Mouse (Mus musculus) myocyte (in vitro differentiated cells): ENCODE results near the gene Sh3rf3. TPM values are rescaled to one million over a fixed set of nuclear protein-coding genes. Genes with fewer than 3 reads are reported as not detected.
A peak's percentile ranks its signal among the peaks of the same experiment; 100 is the strongest.

Source experiments
- H3K27me3 ChIP-seq: one replicate; pipeline ENCODE4 v1.6.1; 2011; ENCODE audit not compliant: control insufficient read depth, insufficient read depth, insufficient read length
- H3K36me3 ChIP-seq: one replicate; pipeline ENCODE4 v1.6.1; 2011; ENCODE audit not compliant: control insufficient read depth, insufficient read depth
- H3K4me2 ChIP-seq: one replicate; pipeline ENCODE4 v1.6.1; 2011; ENCODE audit warnings: low read depth, control low read depth
- H3K4me3 ChIP-seq: one replicate; pipeline ENCODE4 v1.5.1; 2011; ENCODE audit warnings: mild to moderate bottlenecking, control low read depth, moderate library complexity
- H3K79me2 ChIP-seq: one replicate; pipeline ENCODE4 v1.6.1; 2011; ENCODE audit not compliant: control insufficient read depth, insufficient read depth
- H3ac ChIP-seq: one replicate; pipeline ENCODE4 v1.6.1; 2011; ENCODE audit not compliant: control insufficient read depth, insufficient read length
- CEBPB ChIP-seq: IDR thresholded peaks from 2 replicates; pipeline ENCODE4 v1.6.1; 2011; ENCODE audit warnings: mild to moderate bottlenecking, moderate library complexity; ENCODE audit not compliant: poor library complexity, insufficient read depth, severe bottlenecking
- E2F4 ChIP-seq: IDR thresholded peaks from one replicate; pipeline ENCODE4 v1.6.1; 2011; ENCODE audit warnings: mild to moderate bottlenecking, control low read depth, moderate library complexity; ENCODE audit not compliant: insufficient read depth
- MAX ChIP-seq: IDR thresholded peaks from one replicate; pipeline ENCODE4 v1.6.1; 2011; ENCODE audit warnings: low read depth, mild to moderate bottlenecking, control low read depth
- MYOD1 ChIP-seq, 3 experiments: IDR thresholded peaks; one replicate each; pipeline ENCODE4 v1.6.1; 2011; ENCODE audit warnings: control low read depth in 2 of 3, low read depth in 2 of 3, mild to moderate bottlenecking in 2 of 3, moderate library complexity in 1 of 3; ENCODE audit not compliant: insufficient read length in 2 of 3, control insufficient read depth in 1 of 3
- MYOG ChIP-seq, 3 experiments: IDR thresholded peaks; one replicate each; pipeline ENCODE4 v1.6.1; 2011; ENCODE audit warnings: control low read depth in 2 of 3, low read depth in 2 of 3, mild to moderate bottlenecking in 2 of 3; ENCODE audit not compliant: insufficient read length in 2 of 3, control insufficient read depth in 1 of 3, insufficient read depth in 1 of 3
- POLR2A ChIP-seq: IDR thresholded peaks from one replicate; pipeline ENCODE4 v1.6.1; 2011; ENCODE audit warnings: low read depth, mild to moderate bottlenecking, control low read depth, moderate library complexity; ENCODE audit not compliant: insufficient read length
- POLR2AphosphoS2 ChIP-seq: IDR thresholded peaks from one replicate; pipeline ENCODE4 v1.6.1; 2011; ENCODE audit warnings: low read depth, control low read depth; ENCODE audit not compliant: insufficient read length
- REST ChIP-seq: IDR thresholded peaks from one replicate; pipeline ENCODE4 v1.6.1; 2011; ENCODE audit warnings: mild to moderate bottlenecking, control low read depth, moderate library complexity; ENCODE audit not compliant: insufficient read depth, insufficient read length
- SRF ChIP-seq: IDR thresholded peaks from one replicate; pipeline ENCODE4 v1.6.1; 2011; ENCODE audit warnings: low read depth; ENCODE audit not compliant: control insufficient read depth, insufficient read length
- TCF12 ChIP-seq: IDR thresholded peaks from one replicate; pipeline ENCODE4 v1.6.1; 2011; ENCODE audit warnings: mild to moderate bottlenecking, control low read depth; ENCODE audit not compliant: poor library complexity, insufficient read depth, severe bottlenecking
- TCF3 ChIP-seq: IDR thresholded peaks from one replicate; pipeline ENCODE4 v1.6.1; 2011; ENCODE audit warnings: low read depth, control low read depth; ENCODE audit not compliant: insufficient read length
- USF1 ChIP-seq: IDR thresholded peaks from one replicate; pipeline ENCODE4 v1.6.1; 2011; ENCODE audit warnings: low read depth, mild to moderate bottlenecking, control low read depth, moderate library complexity
- polyA plus RNA-seq: library from polyadenylated mRNA; unstranded; fragments of >200 nt; fragmentation: generic; extraction: Trizol; gene quantifications from one replicate; pipeline ENCODE4 v1.2.1, GENCODE M21; 2012; ENCODE audit warnings: missing spikeins

The Sh3rf3 gene
- polyA plus RNA-seq, 1 experiment = 0.10 TPM

- H3K79me2 ChIP-seq = no peaks in the 10 kb centered on the region
- H3K4me3 ChIP-seq = no peak overlapping the region
- H3K36me3 ChIP-seq = no peaks in the 10 kb centered on the region
- no peaks in the 10 kb centered on the region for H3K27me3 ChIP-seq
- H3ac ChIP-seq = no peak overlapping the region
- no peak overlapping the region for H3K4me2 ChIP-seq
- no peak for TF ChIP-seq SRF
- TF ChIP-seq MYOD1 (IDR thresholded peaks at IDR 0.05; ENCODE audit: control insufficient read depth in 1 of 3, insufficient read length in 2 of 3, low read depth in 2 of 3) = no peak
- no peak for TF ChIP-seq REST
- TF ChIP-seq USF1 = no peak
- TF ChIP-seq MAX = no peak
- no peak for TF ChIP-seq CEBPB
- no peak for TF ChIP-seq POLR2AphosphoS2
- TF ChIP-seq TCF12 = no peak
- no peak for TF ChIP-seq E2F4
Observed at GRCm38 (mm10) chr10:59105885-59106284, 292.7 kb downstream of the Sh3rf3 start.

DNA sequence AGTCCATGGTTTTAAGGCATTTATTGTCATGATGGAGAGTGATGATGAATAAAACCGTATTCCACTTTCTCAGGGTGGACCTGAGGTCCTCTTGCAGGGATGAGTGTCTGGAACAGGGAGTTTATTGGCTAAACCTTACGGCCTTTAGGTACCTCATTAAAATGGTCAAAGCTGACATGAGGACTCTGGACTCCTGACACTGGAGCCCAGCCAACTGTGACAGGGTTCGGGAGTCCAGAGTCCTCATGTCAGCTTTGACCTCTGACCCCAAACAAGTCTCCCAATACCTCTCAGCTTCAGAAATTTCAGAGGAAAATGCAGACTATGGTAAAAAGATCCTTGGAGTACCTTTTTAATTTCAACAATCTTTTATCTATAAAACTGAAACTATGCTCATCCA is 293.5 kb downstream of the Sh3rf3 start:
- Histone ChIP-seq H3K4me3 (no peak overlapping the region), H3K36me3 (no peaks in the 10 kb centered on the region), H3K4me2 (no peak overlapping the region), H3K27me3 (no peaks in the 10 kb centered on the region), H3K79me2 (no peaks in the 10 kb centered on the region), H3ac (no peak overlapping the region)
- TF ChIP-seq POLR2A (no peak), USF1 (no peak), POLR2AphosphoS2 (no peak), MAX (no peak)

GRCm38 (mm10) chr10:59109015-59109414 is 295.9 kb downstream of the Sh3rf3 start:
- no peaks in the 10 kb centered on the region for H3K79me2 ChIP-seq
- H3K36me3 ChIP-seq = no peaks in the 10 kb centered on the region
- H3K4me3 ChIP-seq = no peak overlapping the region
- H3K27me3 ChIP-seq = no peaks in the 10 kb centered on the region
- TF ChIP-seq POLR2AphosphoS2 (no peak), USF1 (peak; percentile 65)
- no peak overlapping the region for H3ac ChIP-seq
- no peak overlapping the region for H3K4me2 ChIP-seq

GRCm38 (mm10) chr10:59110386-59110785 is 297.2 kb downstream of the Sh3rf3 start:
- Histone ChIP-seq H3ac (no peak overlapping the region), H3K36me3 (no peaks in the 10 kb centered on the region), H3K4me3 (no peak overlapping the region), H3K27me3 (no peaks in the 10 kb centered on the region), H3K79me2 (no peaks in the 10 kb centered on the region), H3K4me2 (no peak overlapping the region)
- TF ChIP-seq MYOD1 (IDR thresholded peaks at IDR 0.05; ENCODE audit: control insufficient read depth in 1 of 3, insufficient read length in 2 of 3, low read depth in 2 of 3) (no peak), SRF (no peak), MYOG (IDR thresholded peaks at IDR 0.05; ENCODE audit: control insufficient read depth in 1 of 3, insufficient read depth in 1 of 3, insufficient read length in 2 of 3, low read depth in 2 of 3) (no peak), TCF3 (no peak), E2F4 (no peak), REST (no peak), CEBPB (no peak), TCF12 (no peak), POLR2A (no peak), POLR2AphosphoS2 (no peak), MAX (no peak), USF1 (no peak)

GRCm38 (mm10) chr10:59112755-59113154 is 299.6 kb downstream of the Sh3rf3 start:
- no peaks in the 10 kb centered on the region for H3K79me2 ChIP-seq
- no peaks in the 10 kb centered on the region for H3K27me3 ChIP-seq
- H3ac ChIP-seq = no peak overlapping the region
- no peak overlapping the region for H3K4me2 ChIP-seq
- no peaks in the 10 kb centered on the region for H3K36me3 ChIP-seq
- H3K4me3 ChIP-seq = no peak overlapping the region
- TF ChIP-seq TCF3 (no peak), USF1 (no peak), E2F4 (no peak), REST (no peak), MYOD1 (IDR thresholded peaks at IDR 0.05; ENCODE audit: control insufficient read depth in 1 of 3, insufficient read length in 2 of 3, low read depth in 2 of 3) (no peak), MYOG (IDR thresholded peaks at IDR 0.05; ENCODE audit: control insufficient read depth in 1 of 3, insufficient read depth in 1 of 3, insufficient read length in 2 of 3, low read depth in 2 of 3) (no peak), TCF12 (no peak), POLR2A (no peak), CEBPB (no peak), POLR2AphosphoS2 (no peak), MAX (no peak), SRF (no peak)

DNA sequence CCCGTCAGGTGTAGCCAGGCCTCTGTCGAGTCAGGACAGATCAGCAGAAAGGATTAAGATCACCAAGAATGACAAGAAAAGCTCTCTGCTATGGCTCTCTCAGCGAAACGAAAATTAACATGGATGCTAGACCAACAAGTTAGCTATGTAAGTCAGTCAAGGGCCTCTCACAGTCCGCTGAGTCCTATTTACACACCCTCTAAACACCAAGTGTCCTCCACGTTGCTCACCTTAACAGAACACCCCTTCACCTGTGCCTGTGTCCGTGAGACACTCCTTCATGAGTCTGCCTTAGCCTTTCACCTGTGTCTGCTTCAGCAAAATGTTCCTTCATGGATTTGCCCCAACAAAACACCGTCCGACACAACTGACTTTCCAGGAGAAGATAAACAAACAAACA is 300.2 kb downstream of the Sh3rf3 start:
- Histone ChIP-seq H3K79me2 (no peaks in the 10 kb centered on the region), H3ac (no peak overlapping the region), H3K4me2 (no peak overlapping the region), H3K4me3 (no peak overlapping the region), H3K36me3 (no peaks in the 10 kb centered on the region), H3K27me3 (no peaks in the 10 kb centered on the region)
- no peak for TF ChIP-seq REST
